Mouse (Mus musculus) stomach, postnatal 0 days (tissue): Measurements from ENCODE around the gene Rps23. TPM values are rescaled to one million over a fixed set of nuclear protein-coding genes. Genes with fewer than 3 reads are reported as not detected.

Experiments
- ATAC-seq: fragments of 200-750 bp; cut with Nextera tagmentation; 2 replicates; pipeline ENCODE4 v1.8.0; 2017; ENCODE audit not compliant: low FRiP score, low TSS enrichment
- DNase-seq: peaks from one replicate; pipeline ENCODE4 v3.0.0-alpha.2; 2016; ENCODE audit warnings: low spot score
- H3K27ac ChIP-seq: fragments of 300-500 bp; sonication (generic); replicated peaks from 2 replicates; pipeline ENCODE4 v1.5.1; 2014; ENCODE audit warnings: mild to moderate bottlenecking, control low read depth
- H3K27me3 ChIP-seq: fragments of 300-500 bp; sonication (generic); 2 replicates; pipeline ENCODE4 v1.6.1; 2014; ENCODE audit warnings: low read length; ENCODE audit not compliant: control insufficient read depth, insufficient read depth
- H3K36me3 ChIP-seq: fragments of 300-500 bp; sonication (generic); 2 replicates; pipeline ENCODE4 v1.6.1; 2014; ENCODE audit warnings: low read length, mixed read lengths; ENCODE audit not compliant: control insufficient read depth, insufficient read depth
- H3K4me1 ChIP-seq: fragments of 300-500 bp; sonication (generic); replicated peaks from 2 replicates; pipeline ENCODE4 v1.6.1; 2014; ENCODE audit warnings: antibody characterized with exemption; ENCODE audit not compliant: control insufficient read depth, insufficient read depth
- H3K4me2 ChIP-seq: fragments of 300-500 bp; sonication (generic); replicated peaks from 2 replicates; pipeline ENCODE4 v1.6.1; 2014; ENCODE audit warnings: low read depth, mild to moderate bottlenecking, control low read depth, moderate library complexity
- H3K4me3 ChIP-seq: fragments of 300-500 bp; sonication (generic); 2 replicates; pipeline ENCODE4 v1.5.1; 2014; ENCODE audit warnings: low read depth, low read length, control low read depth
- H3K9ac ChIP-seq: fragments of 300-500 bp; sonication (generic); 2 replicates; pipeline ENCODE4 v1.6.1; 2014; ENCODE audit warnings: mild to moderate bottlenecking, low read length, control low read depth, mixed read lengths
- H3K9me3 ChIP-seq: fragments of 300-500 bp; sonication (generic); 2 replicates; pipeline ENCODE4 v1.6.1; 2016; ENCODE audit warnings: low read length; ENCODE audit not compliant: control insufficient read depth
- CTCF ChIP-seq: IDR thresholded peaks from 2 replicates; pipeline ENCODE4 v1.5.1; 2016; ENCODE audit warnings: antibody characterized with exemption, low read depth, mild to moderate bottlenecking, moderate library complexity
- EP300 ChIP-seq: optimal IDR thresholded peaks from 2 replicates; pipeline ENCODE3; 2016; ENCODE audit warnings: antibody characterized with exemption
- WGBS: fragments of 180-500 bp; shearing (Covaris S2); extraction: QIAGEN DNeasy Blood & Tissue Kit; methylation state at CpG from one replicate; pipeline ENCODE4 v1.1.7; 2014; 5-methylcytosine and 5-hydroxymethylcytosine counted together
- polyA plus RNA-seq: library from polyadenylated mRNA; unstranded; fragments of >200 nt; fragmentation: Nextera tagmentation; extraction: Ambion mirVana; gene quantifications from 2 replicates; pipeline ENCODE4 v1.2.1, GENCODE M21; 2015

Rps23 gene
- polyA plus RNA-seq, 1 experiment from 2014 or later = 300 TPM

- Histone ChIP-seq H3K4me2 (no peak overlapping the region), H3K4me1 (no peaks in the 10 kb centered on the region), H3K27me3 (no peaks in the 10 kb centered on the region), H3K4me3 (no peak overlapping the region), H3K27ac (no peak overlapping the region), H3K9me3 (no peaks in the 10 kb centered on the region), H3K36me3 (no peaks in the 10 kb centered on the region), H3K9ac (no peak overlapping the region)
- WGBS = 86% methylated on average over 4 of the region's 4 CpGs
- ATAC-seq = no peak
- TF ChIP-seq EP300 = no peak
- no peak for TF ChIP-seq CTCF
- DNase-seq = no peak
Measured at GRCm38 (mm10) chr13:90894819-90895218, 27.9 kb upstream of the Rps23 start.

- Histone ChIP-seq H3K4me3 (no peak overlapping the region), H3K27me3 (no peaks in the 10 kb centered on the region), H3K9ac (no peak overlapping the region), H3K4me1 (no peaks in the 10 kb centered on the region), H3K4me2 (no peak overlapping the region), H3K27ac (no peak overlapping the region), H3K36me3 (no peaks in the 10 kb centered on the region), H3K9me3 (no peaks in the 10 kb centered on the region)
- 64% methylated on average over 2 of the region's 2 CpGs for WGBS
- DNase-seq (no peak), ATAC-seq (no peak)
- no peak for TF ChIP-seq EP300
- no peak for TF ChIP-seq CTCF
Measured at GRCm38 (mm10) chr13:90896098-90896497, 26.7 kb upstream of the Rps23 start.

- Histone ChIP-seq H3K4me3 (no peak overlapping the region), H3K9me3 (no peaks in the 10 kb centered on the region), H3K27ac (no peak overlapping the region), H3K9ac (no peak overlapping the region), H3K36me3 (no peaks in the 10 kb centered on the region), H3K27me3 (no peaks in the 10 kb centered on the region), H3K4me1 (no peaks in the 10 kb centered on the region), H3K4me2 (no peak overlapping the region)
- TF ChIP-seq EP300 = no peak
- no peak for TF ChIP-seq CTCF
- ATAC-seq = no peak
- no peak for DNase-seq
- WGBS = 83% methylated on average over 12 of the region's 12 CpGs
Measured at GRCm38 (mm10) chr13:90896821-90897220, 25.9 kb upstream of the Rps23 start.

GRCm38 (mm10) chr13:90905176-90905575, 17.6 kb upstream of the Rps23 start, which contains the start of gene Atp6ap1l:
Atp6ap1l (minus strand) TSS chr13:90905355.
- 85% methylated on average over 5 of the region's 5 CpGs for WGBS
- no peak for ATAC-seq
- Histone ChIP-seq H3K4me2 (no peak within 1 kb of the TSS), H3K27ac (no peak within 1 kb of the TSS), H3K36me3 (no peaks in the 10 kb centered on the region), H3K27me3 (no peaks in the 10 kb centered on the region), H3K9me3 (no peaks in the 10 kb centered on the region), H3K9ac (no peak within 1 kb of the TSS), H3K4me1 (no peaks in the 10 kb centered on the region), H3K4me3 (no peak within 1 kb of the TSS)
- DNase-seq = no peak
- TF ChIP-seq CTCF (no peak), EP300 (no peak)

- Histone ChIP-seq H3K27ac (no peak overlapping the region), H3K4me3 (no peak overlapping the region), H3K4me2 (no peak overlapping the region), H3K4me1 (no peaks in the 10 kb centered on the region), H3K36me3 (no peaks in the 10 kb centered on the region), H3K27me3 (no peaks in the 10 kb centered on the region), H3K9ac (no peak overlapping the region), H3K9me3 (no peaks in the 10 kb centered on the region)
- TF ChIP-seq EP300 (no peak), CTCF (no peak)
- DNase-seq = no peak
- ATAC-seq = no peak
- 90% methylated on average over 12 of the region's 12 CpGs for WGBS
Measured at GRCm38 (mm10) chr13:90907376-90907775, 15.4 kb upstream of the Rps23 start.

GRCm38 (mm10) chr13:90912760-90913674, 9.7 kb upstream of the Rps23 start:
- Histone ChIP-seq H3K27me3 (no peaks in the 10 kb centered on the region), H3K4me3 (no peak overlapping the region), H3K9me3 (no peaks in the 10 kb centered on the region), H3K9ac (no peak overlapping the region), H3K27ac (no peak overlapping the region), H3K4me1 (no peaks in the 10 kb centered on the region), H3K4me2 (no peak overlapping the region), H3K36me3 (no peaks in the 10 kb centered on the region)
- no peak for DNase-seq
- no peak for TF ChIP-seq EP300
- TF ChIP-seq CTCF = no peak
- ATAC-seq = no peak
- 79% methylated on average over 17 of the region's 17 CpGs for WGBS
